Mouse (Mus musculus) cerebellum, postnatal 25 days (tissue): ENCODE results near the gene Slc3a2.

ENCODE experiments used
- DNase-seq, 2 experiments: peaks; one replicate each; pipeline ENCODE4 v3.0.0; 2021; ENCODE audit warnings: mixed read lengths in 2 of 2

The Slc3a2 gene

DNA sequence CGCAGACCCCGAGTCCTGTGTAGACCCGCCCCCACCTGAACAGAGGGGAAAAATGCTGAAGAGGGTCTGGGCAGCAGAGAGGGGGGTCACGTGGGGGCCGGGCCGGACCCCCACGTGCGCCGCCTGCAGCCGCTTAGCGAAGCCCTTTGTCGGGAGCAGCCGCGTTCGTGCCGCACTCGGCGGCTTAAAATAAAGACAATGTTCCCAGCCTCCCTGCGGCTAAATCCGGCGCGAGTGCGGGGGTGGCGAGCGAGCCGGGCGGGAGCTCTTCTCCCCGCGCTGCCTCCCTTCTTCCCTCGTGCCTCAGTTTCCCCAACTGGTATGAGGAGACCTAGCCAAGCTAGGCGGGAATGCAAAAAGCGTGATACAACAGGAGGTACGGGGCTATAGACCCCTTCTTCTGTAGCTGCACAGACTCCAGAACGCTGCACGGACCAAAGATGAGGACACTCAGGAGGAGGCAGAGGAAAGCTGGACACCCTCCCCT is 61.3 kb downstream of the Slc3a2 start:
- DNase-seq, result peak in 1 of 2 experiments; percentile 36
